Mouse (Mus musculus) hindbrain, embryonic 12.5 days (tissue): ENCODE measurements around the gene 4930415O20Rik. TPM values are rescaled to one million over a fixed set of nuclear protein-coding genes. Genes with fewer than 3 reads are reported as not detected.

Experiments used
- ATAC-seq: fragments of 200-750 bp; cut with Nextera tagmentation; 2 replicates; pipeline ENCODE4 v1.8.0; 2017; ENCODE audit warnings: moderate TSS enrichment; ENCODE audit not compliant: low FRiP score
- H3K27ac ChIP-seq: fragments of 300-500 bp; sonication (generic); 2 replicates; pipeline ENCODE4 v1.5.1; 2016; ENCODE audit warnings: mild to moderate bottlenecking
- H3K27me3 ChIP-seq: fragments of 300-500 bp; sonication (generic); 2 replicates; pipeline ENCODE4 v1.6.1; 2016; ENCODE audit warnings: mild to moderate bottlenecking
- H3K36me3 ChIP-seq: fragments of 300-500 bp; sonication (generic); 2 replicates; pipeline ENCODE4 v1.6.1; 2016; ENCODE audit warnings: mild to moderate bottlenecking
- H3K4me1 ChIP-seq: fragments of 300-500 bp; sonication (generic); 2 replicates; pipeline ENCODE4 v1.6.1; 2016
- H3K4me2 ChIP-seq: fragments of 300-500 bp; sonication (generic); replicated peaks from 2 replicates; pipeline ENCODE4 v1.6.1; 2016; ENCODE audit warnings: mild to moderate bottlenecking
- H3K4me3 ChIP-seq: fragments of 300-500 bp; sonication (generic); 2 replicates; pipeline ENCODE4 v1.5.1; 2016; ENCODE audit warnings: mild to moderate bottlenecking
- H3K9ac ChIP-seq: fragments of 300-500 bp; sonication (generic); 2 replicates; pipeline ENCODE4 v1.6.1; 2016; ENCODE audit warnings: mild to moderate bottlenecking, moderate library complexity
- H3K9me3 ChIP-seq: fragments of 300-500 bp; sonication (generic); replicated peaks from 2 replicates; pipeline ENCODE4 v1.6.1; 2016; ENCODE audit warnings: mild to moderate bottlenecking
- WGBS: fragments of 180-500 bp; shearing (Covaris S2); methylation state at CpG from one replicate; pipeline ENCODE4 v1.1.7; 2016; 5-methylcytosine and 5-hydroxymethylcytosine counted together
- polyA plus RNA-seq: library from polyadenylated mRNA; unstranded; fragments of >200 nt; fragmentation: Nextera tagmentation; extraction: Ambion mirVana; gene quantifications from 2 replicates; pipeline ENCODE4 v1.2.1, GENCODE M21; 2016

Gene 4930415O20Rik
- polyA plus RNA-seq, 1 experiment from 2014 or later = 0.43 TPM

GRCm38 (mm10) chr15:98610131-98610633 lies 39.4 kb downstream of the 4930415O20Rik start:
- ATAC-seq = no peak

DNA sequence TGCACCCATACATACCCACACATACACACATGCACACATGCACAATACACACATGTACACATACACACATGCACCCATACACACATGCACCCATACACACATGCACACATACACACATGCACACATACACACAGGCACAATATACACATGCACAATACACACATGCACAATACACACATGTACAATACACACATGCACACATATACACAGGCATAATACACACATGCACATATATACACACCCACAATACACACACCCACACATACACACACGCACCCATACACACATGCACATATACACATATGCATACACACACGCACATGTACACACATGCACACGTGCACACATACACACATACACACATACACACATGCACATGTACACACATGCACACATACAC lies 41.4 kb downstream of the 4930415O20Rik start:
- no peak overlapping the region for H3K27ac ChIP-seq
- H3K27me3 ChIP-seq = peaks cover 7% of the 10 kb centered on the region; the same call in 1 of the 2 replicates
- no peaks in the 10 kb centered on the region for H3K36me3 ChIP-seq
- no peak overlapping the region for H3K4me2 ChIP-seq
- no peaks in the 10 kb centered on the region for H3K9me3 ChIP-seq
- WGBS = 97% methylated on average over 3 of the region's 3 CpGs
- H3K9ac ChIP-seq = no peak overlapping the region
- no peak for ATAC-seq
- H3K4me1 ChIP-seq = peaks cover 31% of the 10 kb centered on the region
- H3K4me3 ChIP-seq = no peak overlapping the region

More at GRCm38 (mm10) chr15:98610131-98610633, 39.4 kb downstream of the 4930415O20Rik start:
- Histone ChIP-seq H3K36me3 (no peaks in the 10 kb centered on the region), H3K9me3 (no peaks in the 10 kb centered on the region), H3K4me2 (peak overlapping the region; percentile 94), H3K27me3 (no peaks in the 10 kb centered on the region), H3K4me1 (peaks cover 36% of the 10 kb centered on the region), H3K27ac (peak overlapping the region; percentile 88), H3K4me3 (peak overlapping the region; percentile 81), H3K9ac (peak overlapping the region; percentile 92)
- WGBS = 4% methylated on average over 12 of the region's 12 CpGs

- Histone ChIP-seq H3K4me3 (no peak overlapping the region), H3K27me3 (peaks cover 7% of the 10 kb centered on the region; the same call in 1 of the 2 replicates), H3K4me2 (no peak overlapping the region), H3K9me3 (no peaks in the 10 kb centered on the region), H3K27ac (no peak overlapping the region; the same call in 1 of the 2 replicates), H3K36me3 (no peaks in the 10 kb centered on the region), H3K4me1 (peaks cover 16% of the 10 kb centered on the region), H3K9ac (no peak overlapping the region)
- WGBS = 44% methylated on average over 9 of the region's 9 CpGs
- ATAC-seq = no peak
These were observed 43.7 kb downstream of the 4930415O20Rik start for GRCm38 (mm10) chr15:98614551-98614950.

DNA sequence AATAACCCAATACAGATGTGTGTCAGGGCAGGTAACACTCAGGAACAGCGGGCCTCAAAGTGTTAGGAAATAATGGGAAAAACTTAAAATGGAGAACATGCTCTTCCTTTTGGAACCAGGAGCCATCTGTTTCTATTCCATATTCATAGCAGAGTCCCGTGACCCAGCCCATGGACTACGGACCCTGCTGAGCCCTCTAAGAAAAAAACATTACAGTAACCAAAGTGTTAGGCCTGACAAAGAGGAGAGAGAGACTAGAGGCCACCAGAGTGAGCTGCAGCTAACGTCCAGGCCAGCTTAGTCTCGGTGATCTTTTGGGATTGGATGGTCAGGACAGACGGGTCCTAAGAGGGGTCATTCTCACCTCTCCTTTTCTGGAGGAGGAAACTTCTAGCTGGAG lies 44.2 kb downstream of the 4930415O20Rik start:
- Histone ChIP-seq H3K27me3 (peaks cover 7% of the 10 kb centered on the region; the same call in 1 of the 2 replicates), H3K4me1 (peaks cover 14% of the 10 kb centered on the region), H3K36me3 (no peaks in the 10 kb centered on the region), H3K4me2 (no peak overlapping the region), H3K9ac (no peak overlapping the region), H3K4me3 (no peak overlapping the region), H3K9me3 (no peaks in the 10 kb centered on the region), H3K27ac (no peak overlapping the region; the same call in 1 of the 2 replicates)
- ATAC-seq = no peak
- 44% methylated on average over 6 of the region's 6 CpGs for WGBS

GRCm38 (mm10) chr15:98615751-98616150 lies 44.9 kb downstream of the 4930415O20Rik start:
- no peak overlapping the region for H3K9ac ChIP-seq

GRCm38 (mm10) chr15:98616362-98617175 lies 45.8 kb downstream of the 4930415O20Rik start:
- 0 out of 2 replicates have a peak overlapping the region, but pooled peaks have one; percentile 15 for H3K4me2 ChIP-seq
- H3K36me3 ChIP-seq = no peaks in the 10 kb centered on the region
- no peak overlapping the region for H3K9ac ChIP-seq
- no peak for ATAC-seq
- H3K27ac ChIP-seq = no peak overlapping the region
- H3K4me3 ChIP-seq = no peak overlapping the region
- H3K9me3 ChIP-seq = no peaks in the 10 kb centered on the region
- WGBS = 49% methylated on average over 20 of the region's 20 CpGs
- peaks cover 10% of the 10 kb centered on the region for H3K27me3 ChIP-seq
- peaks cover 14% of the 10 kb centered on the region for H3K4me1 ChIP-seq

More at GRCm38 (mm10) chr15:98615751-98616150, 44.9 kb downstream of the 4930415O20Rik start:
- peaks cover 14% of the 10 kb centered on the region for H3K4me1 ChIP-seq
- H3K4me3 ChIP-seq = no peak overlapping the region
- no peak overlapping the region for H3K27ac ChIP-seq
- H3K36me3 ChIP-seq = no peaks in the 10 kb centered on the region
- H3K27me3 ChIP-seq = peaks cover 7% of the 10 kb centered on the region; the same call in 1 of the 2 replicates
- WGBS = 61% methylated on average over 6 of the region's 6 CpGs
- no peak for ATAC-seq
- H3K9me3 ChIP-seq = no peaks in the 10 kb centered on the region
- no peak overlapping the region for H3K4me2 ChIP-seq

DNA sequence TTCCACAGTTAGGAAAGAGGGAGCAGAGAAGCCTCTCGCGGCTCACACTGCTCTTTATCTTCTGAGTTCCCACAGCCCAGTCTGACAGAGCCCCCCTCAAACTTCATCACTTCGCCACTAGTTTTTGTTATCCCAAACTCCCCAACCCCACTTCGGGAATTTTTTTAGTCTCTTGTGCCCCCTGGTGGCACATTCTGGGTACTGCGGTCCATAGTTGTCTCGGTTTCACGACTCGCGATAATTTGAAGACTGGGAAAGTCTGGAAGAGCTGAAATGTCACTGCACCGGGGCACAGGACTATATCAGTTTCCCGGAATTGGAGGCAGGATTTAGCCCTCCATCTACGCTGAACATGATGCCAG lies 46.4 kb downstream of the 4930415O20Rik start:
- Histone ChIP-seq H3K27ac (no peak overlapping the region), H3K9ac (no peak overlapping the region), H3K36me3 (no peaks in the 10 kb centered on the region), H3K4me2 (0 out of 2 replicates have a peak overlapping the region, but pooled peaks have one; percentile 15), H3K4me1 (peaks cover 14% of the 10 kb centered on the region), H3K4me3 (no peak overlapping the region), H3K27me3 (peaks cover 10% of the 10 kb centered on the region), H3K9me3 (no peaks in the 10 kb centered on the region)
- WGBS = 1% methylated on average over 12 of the region's 12 CpGs
- no peak for ATAC-seq

DNA sequence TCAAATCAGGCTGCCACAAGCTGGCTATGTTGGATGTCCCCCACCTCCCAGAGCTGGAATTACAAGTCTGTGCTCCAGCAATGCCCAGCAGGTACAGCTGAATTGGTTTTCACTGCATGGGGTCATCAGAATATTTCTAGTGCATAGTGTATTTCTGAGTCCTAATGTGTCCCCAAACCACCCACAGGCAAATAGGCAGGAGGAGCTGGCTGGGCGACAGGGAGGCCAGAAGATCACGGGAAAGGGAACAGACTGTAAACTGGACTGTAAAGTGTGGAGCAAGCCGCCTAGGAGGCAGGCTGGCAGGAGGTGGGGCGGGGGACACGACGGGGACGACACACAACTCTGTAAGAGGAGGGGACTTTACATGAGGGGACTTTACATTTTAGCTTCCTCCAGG lies 51.4 kb downstream of the 4930415O20Rik start:
- Histone ChIP-seq H3K4me3 (no peak overlapping the region), H3K4me1 (peaks cover 11% of the 10 kb centered on the region), H3K36me3 (no peaks in the 10 kb centered on the region), H3K27me3 (peaks cover 8% of the 10 kb centered on the region), H3K27ac (no peak overlapping the region), H3K9ac (no peak overlapping the region), H3K9me3 (no peaks in the 10 kb centered on the region), H3K4me2 (no peak overlapping the region)
- no peak for ATAC-seq
- 4% methylated on average over 7 of the region's 7 CpGs for WGBS

DNA sequence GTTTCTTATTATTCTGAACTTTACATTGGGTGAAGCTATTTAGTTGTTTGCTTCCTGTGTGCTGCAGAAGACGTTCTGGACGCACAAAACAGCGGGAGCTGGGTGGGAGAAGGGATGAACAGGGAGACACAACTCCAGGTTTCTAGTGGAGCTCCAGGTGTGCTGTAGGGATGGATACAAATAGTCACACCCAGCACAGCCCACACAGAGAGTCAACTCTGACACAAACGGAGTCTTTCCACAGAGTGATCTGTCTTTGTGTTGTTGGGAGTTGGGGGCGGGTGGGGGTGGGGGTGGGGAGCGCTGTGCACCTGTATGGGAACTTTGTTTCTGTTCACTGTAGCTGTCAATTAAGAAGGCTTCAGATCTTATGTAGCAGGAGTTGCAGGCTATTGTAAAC lies 51.9 kb downstream of the 4930415O20Rik start:
- Histone ChIP-seq H3K4me2 (no peak overlapping the region), H3K9me3 (no peaks in the 10 kb centered on the region), H3K36me3 (no peaks in the 10 kb centered on the region), H3K27ac (no peak overlapping the region), H3K4me3 (no peak overlapping the region), H3K4me1 (peaks cover 11% of the 10 kb centered on the region), H3K27me3 (peaks cover 8% of the 10 kb centered on the region), H3K9ac (no peak overlapping the region)
- ATAC-seq = no peak
- WGBS = 10% methylated on average over 6 of the region's 6 CpGs

- Histone ChIP-seq H3K27ac (no peak overlapping the region), H3K4me2 (no peak overlapping the region), H3K27me3 (peaks cover 14% of the 10 kb centered on the region), H3K4me3 (no peak overlapping the region), H3K36me3 (no peaks in the 10 kb centered on the region), H3K4me1 (peaks cover 15% of the 10 kb centered on the region), H3K9me3 (no peaks in the 10 kb centered on the region), H3K9ac (no peak overlapping the region)
- no peak for ATAC-seq
- 53% methylated on average over 5 of the region's 5 CpGs for WGBS
These were observed 52.6 kb downstream of the 4930415O20Rik start for GRCm38 (mm10) chr15:98623361-98623821.

GRCm38 (mm10) chr15:98626078-98626477 lies 55.3 kb downstream of the 4930415O20Rik start:
- H3K36me3 ChIP-seq = no peaks in the 10 kb centered on the region
- peaks cover 34% of the 10 kb centered on the region for H3K27me3 ChIP-seq
- no peak overlapping the region for H3K4me3 ChIP-seq
- no peak overlapping the region for H3K4me2 ChIP-seq
- H3K9me3 ChIP-seq = no peaks in the 10 kb centered on the region
- 27% methylated on average over 8 of the region's 8 CpGs for WGBS
- ATAC-seq = no peak
- no peak overlapping the region for H3K27ac ChIP-seq
- H3K9ac ChIP-seq = no peak overlapping the region
- peaks cover 34% of the 10 kb centered on the region for H3K4me1 ChIP-seq

- Histone ChIP-seq H3K4me3 (no peak overlapping the region), H3K4me2 (no peak overlapping the region), H3K9ac (no peak overlapping the region), H3K27ac (no peak overlapping the region), H3K27me3 (peaks cover 36% of the 10 kb centered on the region), H3K4me1 (peaks cover 39% of the 10 kb centered on the region), H3K36me3 (no peaks in the 10 kb centered on the region), H3K9me3 (no peaks in the 10 kb centered on the region)
- ATAC-seq = no peak
- WGBS = 76% methylated on average over 7 of the region's 7 CpGs
These were observed 55.8 kb downstream of the 4930415O20Rik start for GRCm38 (mm10) chr15:98626487-98627212.
